Mouse (Mus musculus): Measurements from ENCODE around the gene Ankar. TPM values are rescaled to one million over a fixed set of nuclear protein-coding genes. Genes with fewer than 3 reads are reported as not detected.

Gene Ankar
- polyA plus RNA-seq, 1 experiment from 2014 or later: not detected

- Histone ChIP-seq H3K27ac (no peak overlapping the region), H3K36me3 (peaks cover 5% of the 10 kb centered on the region), H3K4me1 (peaks cover 10% of the 10 kb centered on the region; the same call in 1 of the 2 replicates), H3K4me3 (no peak overlapping the region), H3K9me3 (no peaks in the 10 kb centered on the region), H3K27me3 (ENCODE audit: insufficient read depth, poor library complexity, severe bottlenecking) (no peaks in the 10 kb centered on the region)
- 41% methylated on average over 6 of the region's 6 CpGs for WGBS
- DNase-seq (ENCODE audit: low spot score): no peak
Observed at GRCm38 (mm10) chr1:72720115-72720725, 19.8 kb upstream of the Ankar start.

DNA sequence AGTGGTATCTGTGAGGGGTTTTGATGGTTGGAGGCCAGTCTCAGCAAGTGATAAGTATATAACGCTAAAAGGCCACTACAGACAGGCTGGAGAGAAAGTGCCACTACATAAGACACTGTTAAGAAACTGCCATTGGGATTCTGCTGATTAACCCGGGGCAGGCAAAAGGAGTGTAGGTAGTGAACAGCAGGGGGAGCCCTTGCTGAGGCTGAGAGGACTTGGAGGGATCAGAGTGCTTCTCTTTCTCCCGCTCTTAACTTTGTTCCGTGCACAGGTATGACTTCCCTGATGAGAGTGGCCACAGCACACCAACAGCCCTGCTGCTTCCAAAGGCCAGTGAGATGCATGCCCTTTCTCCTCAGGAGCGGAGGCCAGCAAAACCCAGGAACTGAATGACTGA, 18.5 kb upstream of the Ankar start:
- no peak for DNase-seq (ENCODE audit: low spot score)
- Histone ChIP-seq H3K4me3 (no peak overlapping the region), H3K36me3 (peaks cover 19% of the 10 kb centered on the region), H3K9me3 (no peaks in the 10 kb centered on the region), H3K27me3 (ENCODE audit: insufficient read depth, poor library complexity, severe bottlenecking) (no peaks in the 10 kb centered on the region), H3K4me1 (peaks cover 10% of the 10 kb centered on the region; the same call in 1 of the 2 replicates), H3K27ac (no peak overlapping the region)
- WGBS: 26% methylated on average over 5 of the region's 5 CpGs

GRCm38 (mm10) chr1:72717540-72717939, 17.2 kb upstream of the Ankar start:
- no peak overlapping the region for H3K27ac ChIP-seq
- no peaks in the 10 kb centered on the region for H3K9me3 ChIP-seq
- no peak for DNase-seq (ENCODE audit: low spot score)
- peaks cover 14% of the 10 kb centered on the region for H3K4me1 ChIP-seq
- no peak overlapping the region for H3K4me3 ChIP-seq
- 90% methylated on average over 7 of the region's 7 CpGs for WGBS
- H3K27me3 ChIP-seq (ENCODE audit: insufficient read depth, poor library complexity, severe bottlenecking): no peaks in the 10 kb centered on the region
- peaks cover 32% of the 10 kb centered on the region for H3K36me3 ChIP-seq

- no peaks in the 10 kb centered on the region for H3K27me3 ChIP-seq (ENCODE audit: insufficient read depth, poor library complexity, severe bottlenecking)
- no peak for DNase-seq (ENCODE audit: low spot score)
- peaks cover 13% of the 10 kb centered on the region for H3K4me1 ChIP-seq
- no peak overlapping the region for H3K27ac ChIP-seq
- H3K36me3 ChIP-seq: peaks cover 33% of the 10 kb centered on the region
- WGBS: 17% methylated on average over 5 of the region's 5 CpGs
- H3K9me3 ChIP-seq: no peaks in the 10 kb centered on the region
- no peak overlapping the region for H3K4me3 ChIP-seq
Observed at GRCm38 (mm10) chr1:72716926-72717325, 16.5 kb upstream of the Ankar start.

GRCm38 (mm10) chr1:72716421-72716820, 16.0 kb upstream of the Ankar start:
- no peaks in the 10 kb centered on the region for H3K9me3 ChIP-seq
- 55% methylated on average over 2 of the region's 2 CpGs for WGBS
- no peak for DNase-seq (ENCODE audit: low spot score)
- no peaks in the 10 kb centered on the region for H3K27me3 ChIP-seq (ENCODE audit: insufficient read depth, poor library complexity, severe bottlenecking)
- peaks cover 13% of the 10 kb centered on the region for H3K4me1 ChIP-seq
- H3K4me3 ChIP-seq: no peak overlapping the region
- peaks cover 33% of the 10 kb centered on the region for H3K36me3 ChIP-seq
- no peak overlapping the region for H3K27ac ChIP-seq

DNA sequence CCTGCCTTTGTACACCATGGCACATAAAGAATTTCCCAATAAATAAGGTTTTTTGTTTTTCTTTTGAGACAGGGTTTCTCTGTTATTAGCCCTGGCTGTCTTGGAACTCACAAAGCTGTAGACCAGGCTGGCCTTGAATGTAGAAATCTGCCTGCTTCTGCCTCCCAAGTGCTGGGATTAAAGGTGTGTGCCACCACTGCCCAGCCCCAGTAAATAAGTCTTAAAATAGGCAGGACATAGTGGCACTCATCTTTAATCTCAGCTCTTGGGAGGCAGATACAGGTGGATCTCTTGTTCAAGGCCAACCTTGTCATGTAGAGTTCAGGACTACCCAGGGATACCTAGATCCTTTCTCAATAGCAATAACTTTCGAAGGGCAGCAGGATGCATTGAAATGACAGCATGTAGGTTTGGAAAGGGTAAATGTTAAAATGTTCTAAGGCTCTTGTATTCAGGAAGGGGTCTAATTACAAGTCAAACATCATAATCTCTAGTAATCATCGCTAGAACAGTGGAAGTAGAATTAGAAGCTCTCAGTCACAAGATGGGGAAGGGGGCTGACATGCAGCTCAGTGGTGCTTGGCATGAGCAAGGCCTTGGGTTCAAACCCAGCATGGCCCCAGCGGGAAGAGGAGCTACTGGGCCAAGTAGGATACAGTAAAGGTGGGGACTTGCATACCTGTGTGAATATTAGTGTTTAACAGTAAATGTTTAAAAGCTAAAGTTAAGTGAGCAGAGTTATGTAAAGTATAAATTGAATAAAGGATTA, 15.4 kb upstream of the Ankar start:
- DNase-seq (ENCODE audit: low spot score): no peak
- 77% methylated on average over 3 of the region's 3 CpGs for WGBS
- no peak overlapping the region for H3K4me3 ChIP-seq
- H3K27ac ChIP-seq: no peak overlapping the region
- H3K36me3 ChIP-seq: peaks cover 33% of the 10 kb centered on the region
- no peaks in the 10 kb centered on the region for H3K9me3 ChIP-seq
- no peaks in the 10 kb centered on the region for H3K27me3 ChIP-seq (ENCODE audit: insufficient read depth, poor library complexity, severe bottlenecking)
- H3K4me1 ChIP-seq: peaks cover 13% of the 10 kb centered on the region

DNA sequence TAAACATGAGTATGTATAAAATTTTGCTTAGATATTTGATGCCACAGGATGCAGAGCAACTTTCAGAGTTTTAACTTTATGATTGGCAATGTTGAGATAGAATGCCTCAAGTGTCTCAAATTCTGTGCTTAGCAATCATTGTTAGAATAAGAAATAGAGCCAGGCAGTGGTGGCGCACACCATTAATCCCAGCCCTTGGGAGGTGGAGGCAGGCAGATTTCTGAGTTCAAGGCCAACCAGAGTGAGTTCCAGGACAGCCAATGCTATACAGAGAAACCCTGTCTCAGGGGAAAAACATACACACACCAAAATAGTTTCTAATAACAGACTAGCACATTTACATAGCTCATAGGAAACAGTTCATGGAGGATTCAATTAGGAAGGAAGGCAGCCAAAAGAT, 14.7 kb upstream of the Ankar start:
- no peaks in the 10 kb centered on the region for H3K27me3 ChIP-seq (ENCODE audit: insufficient read depth, poor library complexity, severe bottlenecking)
- H3K36me3 ChIP-seq: peaks cover 33% of the 10 kb centered on the region
- H3K4me1 ChIP-seq: peaks cover 9% of the 10 kb centered on the region
- H3K27ac ChIP-seq: no peak overlapping the region
- no peak overlapping the region for H3K4me3 ChIP-seq
- no peak for DNase-seq (ENCODE audit: low spot score)
- WGBS: 90% methylated on average over 1 of the region's 1 CpGs
- no peaks in the 10 kb centered on the region for H3K9me3 ChIP-seq

- H3K27ac ChIP-seq: no peak overlapping the region
Observed at GRCm38 (mm10) chr1:72714547-72714946, 14.2 kb upstream of the Ankar start.

GRCm38 (mm10) chr1:72711684-72712083, 11.3 kb upstream of the Ankar start:
- peaks cover 33% of the 10 kb centered on the region for H3K36me3 ChIP-seq

More at GRCm38 (mm10) chr1:72714547-72714946, 14.2 kb upstream of the Ankar start:
- peaks cover 9% of the 10 kb centered on the region for H3K4me1 ChIP-seq
- 76% methylated on average over 4 of the region's 4 CpGs for WGBS
- peaks cover 33% of the 10 kb centered on the region for H3K36me3 ChIP-seq
- H3K27me3 ChIP-seq (ENCODE audit: insufficient read depth, poor library complexity, severe bottlenecking): no peaks in the 10 kb centered on the region
- H3K9me3 ChIP-seq: no peaks in the 10 kb centered on the region
- DNase-seq (ENCODE audit: low spot score): no peak
- no peak overlapping the region for H3K4me3 ChIP-seq

DNA sequence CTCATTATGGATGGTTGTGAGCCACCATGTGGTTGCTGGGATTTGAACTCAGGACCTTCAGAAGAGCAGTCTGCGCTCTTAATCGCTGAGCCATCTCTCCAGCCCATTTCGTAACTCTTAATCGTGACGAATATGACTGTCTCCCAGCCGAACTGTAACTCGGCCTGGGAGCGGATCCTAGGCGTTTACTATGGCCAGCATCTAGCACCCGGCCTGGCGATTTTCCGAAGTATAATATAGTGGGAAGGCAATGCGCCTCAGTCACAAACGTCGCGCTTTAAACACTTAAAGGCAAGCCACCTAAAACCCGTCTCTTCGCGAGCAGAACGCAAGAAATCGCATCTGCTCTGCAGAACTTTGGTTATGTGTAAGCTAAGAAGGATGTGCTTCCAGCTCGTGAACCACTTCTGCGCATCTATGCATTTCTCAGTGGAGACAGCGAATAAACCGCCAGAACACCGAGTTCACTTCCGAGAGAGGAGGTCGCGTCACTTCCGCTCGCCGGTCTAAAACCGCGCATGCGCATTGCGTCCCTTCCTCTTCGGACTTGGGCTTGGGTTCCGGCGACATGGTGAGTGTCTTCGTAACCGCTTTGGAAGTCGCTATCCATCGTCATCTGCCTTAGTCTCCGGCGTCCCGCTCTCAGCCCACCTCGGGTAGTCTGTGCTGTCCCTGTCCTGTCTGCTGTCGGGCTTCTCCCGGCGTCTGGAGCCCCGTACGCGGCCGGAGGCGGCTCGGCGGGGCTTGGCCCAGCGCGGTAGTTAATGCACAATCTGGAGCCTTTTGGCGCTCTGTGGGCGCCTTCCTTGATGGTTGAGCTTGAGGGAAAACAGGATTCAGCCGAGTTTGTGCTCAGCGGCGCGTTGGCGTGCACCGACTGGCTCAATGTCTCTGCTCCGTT, 10.6 kb upstream of the Ankar start, which contains the start of gene Rpl37a:
Rpl37a (plus strand) TSS at position 538 of the 901 bp plus-strand sequence.
- DNase-seq (ENCODE audit: low spot score): peak; percentile 97
- H3K36me3 ChIP-seq: peaks cover 33% of the 10 kb centered on the region
- H3K4me1 ChIP-seq: peaks cover 9% of the 10 kb centered on the region
- no peaks in the 10 kb centered on the region for H3K27me3 ChIP-seq (ENCODE audit: insufficient read depth, poor library complexity, severe bottlenecking)
- H3K9me3 ChIP-seq: no peaks in the 10 kb centered on the region
- H3K4me3 ChIP-seq: peak within 1 kb of the TSS; percentile 91
- H3K27ac ChIP-seq: peak within 1 kb of the TSS; percentile 96
- 2% methylated on average over 68 of the region's 68 CpGs for WGBS

More at GRCm38 (mm10) chr1:72711684-72712083, 11.3 kb upstream of the Ankar start:
- WGBS: under 1% methylated on average over 17 of the region's 17 CpGs
- no peak for DNase-seq (ENCODE audit: low spot score)
- no peaks in the 10 kb centered on the region for H3K9me3 ChIP-seq
- H3K27me3 ChIP-seq (ENCODE audit: insufficient read depth, poor library complexity, severe bottlenecking): no peaks in the 10 kb centered on the region
- peak overlapping the region; percentile 91 for H3K4me3 ChIP-seq
- peaks cover 9% of the 10 kb centered on the region for H3K4me1 ChIP-seq
- peak overlapping the region; percentile 96 for H3K27ac ChIP-seq

- DNase-seq (ENCODE audit: low spot score): no peak
- Histone ChIP-seq H3K9me3 (no peaks in the 10 kb centered on the region), H3K27ac (no peak overlapping the region), H3K4me3 (no peak overlapping the region), H3K27me3 (ENCODE audit: insufficient read depth, poor library complexity, severe bottlenecking) (no peaks in the 10 kb centered on the region), H3K4me1 (peaks cover 1% of the 10 kb centered on the region; the same call in 1 of the 2 replicates), H3K36me3 (peaks cover 1% of the 10 kb centered on the region; the same call in 1 of the 2 replicates)
- WGBS: 56% methylated on average over 4 of the region's 4 CpGs
Observed at GRCm38 (mm10) chr1:72707525-72707924, 7.1 kb upstream of the Ankar start.

GRCm38 (mm10) chr1:72698651-72699050, 1.7 kb downstream of the Ankar start:
- Histone ChIP-seq H3K4me1 (no peaks in the 10 kb centered on the region), H3K9me3 (no peaks in the 10 kb centered on the region)
- 78% methylated on average over 4 of the region's 4 CpGs for WGBS

More at GRCm38 (mm10) chr1:72698651-72699050, 1.7 kb downstream of the Ankar start:
- no peak overlapping the region for H3K4me3 ChIP-seq
- no peaks in the 10 kb centered on the region for H3K36me3 ChIP-seq
- DNase-seq (ENCODE audit: low spot score): no peak
- H3K27ac ChIP-seq: no peak overlapping the region
- H3K27me3 ChIP-seq (ENCODE audit: insufficient read depth, poor library complexity, severe bottlenecking): no peaks in the 10 kb centered on the region
